Mouse (Mus musculus) spleen, postnatal 36 days (tissue): ENCODE measurements around the gene Rab34.
"Not testable (repeated sequence)": the region's sequence is repeated elsewhere in the genome, so short reads cannot be mapped to it uniquely, and the experiment has no call there.

Experiments used
- DNase-seq, 2 experiments: peaks; one replicate each; pipeline ENCODE4 v3.0.0; 2022; ENCODE audit warnings: low spot score in 2 of 2, mixed read lengths in 1 of 2

Rab34 gene

DNA sequence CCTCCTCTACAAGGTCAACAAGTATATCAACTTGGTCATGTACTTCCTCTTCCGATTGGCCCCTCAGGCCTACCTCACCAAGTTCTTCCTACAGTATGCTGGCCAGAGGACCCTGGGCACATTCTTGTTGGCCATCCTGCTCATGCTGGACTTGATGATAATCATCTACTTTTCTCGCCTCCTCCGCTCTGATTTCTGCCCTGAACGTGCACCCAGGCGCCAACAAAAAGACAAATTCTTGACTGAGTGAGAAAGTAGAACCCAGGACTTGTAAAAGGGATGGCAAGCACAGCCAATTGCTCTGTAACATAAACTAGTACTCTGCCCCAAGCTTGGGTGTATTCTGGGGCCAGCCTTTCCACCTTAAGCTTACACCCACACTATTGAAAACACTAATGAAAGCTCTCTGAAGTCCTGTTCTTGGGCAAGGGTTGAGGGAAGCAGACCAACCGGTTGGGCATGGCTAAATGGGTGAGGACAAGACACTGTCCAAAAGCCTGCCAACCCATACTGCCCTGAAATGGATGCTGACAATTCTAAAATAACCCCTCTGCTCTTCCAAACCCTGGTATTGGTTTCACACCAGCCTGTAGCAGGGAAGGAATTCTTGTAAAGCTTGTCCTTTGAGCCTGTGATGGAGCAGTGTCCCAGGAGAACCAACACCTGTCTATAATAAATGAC lies 8.0 kb upstream of the Rab34 start:
- DNase-seq: no peak

GRCm38 (mm10) chr11:78181830-78182357 lies 6.3 kb upstream of the Rab34 start:
- no peak for DNase-seq

DNA sequence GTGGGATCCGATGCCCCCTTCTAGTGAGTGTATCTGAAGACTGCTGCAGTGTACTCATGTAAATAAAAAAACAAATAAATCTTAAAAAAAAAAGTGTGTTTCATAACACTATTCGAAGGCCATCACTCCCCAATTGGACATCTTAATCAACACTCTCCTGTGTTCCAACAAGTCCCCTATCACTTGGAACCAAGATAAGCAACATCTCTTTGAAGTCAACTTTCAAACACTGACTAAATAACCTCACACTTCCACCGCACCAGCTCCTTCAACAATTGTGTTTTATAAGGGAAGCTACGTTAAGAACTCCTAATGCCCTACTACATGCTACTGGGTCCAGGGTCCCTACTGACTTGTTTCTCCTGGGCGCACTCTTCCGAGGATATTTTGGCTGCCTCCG lies 5.8 kb upstream of the Rab34 start:
- no peak for DNase-seq

- DNase-seq: peak; percentile 79 to 87
Measured at GRCm38 (mm10) chr11:78182961-78183844, 5.0 kb upstream of the Rab34 start, which contains the start of gene Rpl23a. Rpl23a (minus strand) TSS chr11:78183584.

DNA sequence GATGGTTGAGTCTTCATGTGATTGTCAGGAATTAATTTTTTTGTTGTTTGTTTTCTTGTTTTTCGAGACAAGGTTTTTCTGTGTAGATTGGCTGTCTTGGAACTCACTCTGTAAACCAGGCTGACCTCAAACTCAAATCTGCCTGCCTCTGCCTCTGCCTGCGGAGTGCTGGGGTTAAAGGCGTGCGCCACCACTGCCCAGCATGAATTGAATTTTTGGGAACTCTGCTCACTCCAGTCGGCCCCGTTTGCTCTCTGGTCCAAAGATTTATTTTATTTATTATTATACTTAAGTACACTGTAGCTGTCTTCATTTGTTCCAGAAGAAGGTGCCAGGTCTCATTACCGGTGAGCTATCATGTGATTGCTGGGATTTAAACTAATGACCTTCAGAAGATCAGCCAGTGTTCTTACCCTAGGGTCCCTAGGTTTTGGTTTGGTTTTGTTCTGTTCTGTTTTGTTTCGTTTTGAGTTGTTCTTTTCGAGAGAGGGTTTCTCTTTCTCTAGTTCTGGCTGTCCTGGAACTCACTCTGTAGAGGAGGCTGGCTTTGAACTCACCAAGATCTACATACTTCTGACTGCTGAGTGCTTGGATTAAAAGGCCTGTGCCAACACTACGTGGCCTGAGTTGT lies 4.2 kb upstream of the Rab34 start:
- DNase-seq: no peak

DNA sequence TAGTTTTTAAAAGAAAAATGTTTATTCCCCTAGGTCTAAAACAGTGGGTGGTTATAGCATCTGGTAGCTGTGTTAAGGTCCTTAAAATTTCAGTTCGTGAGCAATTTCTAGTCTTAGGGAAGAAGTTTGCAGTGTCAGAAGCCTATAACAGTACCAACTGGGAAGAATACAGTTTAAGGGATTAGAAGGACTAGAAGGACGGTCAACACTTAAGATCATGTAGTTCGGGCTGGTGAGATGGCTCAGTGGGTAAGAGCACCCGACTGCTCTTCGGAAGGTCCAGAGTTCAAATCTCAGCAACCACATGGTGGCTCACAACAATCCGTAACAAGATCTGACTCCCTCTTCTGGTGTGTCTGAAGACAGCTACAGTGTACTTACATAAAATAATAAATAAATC lies 3.5 kb upstream of the Rab34 start:
- not testable (repeated sequence) for DNase-seq

DNA sequence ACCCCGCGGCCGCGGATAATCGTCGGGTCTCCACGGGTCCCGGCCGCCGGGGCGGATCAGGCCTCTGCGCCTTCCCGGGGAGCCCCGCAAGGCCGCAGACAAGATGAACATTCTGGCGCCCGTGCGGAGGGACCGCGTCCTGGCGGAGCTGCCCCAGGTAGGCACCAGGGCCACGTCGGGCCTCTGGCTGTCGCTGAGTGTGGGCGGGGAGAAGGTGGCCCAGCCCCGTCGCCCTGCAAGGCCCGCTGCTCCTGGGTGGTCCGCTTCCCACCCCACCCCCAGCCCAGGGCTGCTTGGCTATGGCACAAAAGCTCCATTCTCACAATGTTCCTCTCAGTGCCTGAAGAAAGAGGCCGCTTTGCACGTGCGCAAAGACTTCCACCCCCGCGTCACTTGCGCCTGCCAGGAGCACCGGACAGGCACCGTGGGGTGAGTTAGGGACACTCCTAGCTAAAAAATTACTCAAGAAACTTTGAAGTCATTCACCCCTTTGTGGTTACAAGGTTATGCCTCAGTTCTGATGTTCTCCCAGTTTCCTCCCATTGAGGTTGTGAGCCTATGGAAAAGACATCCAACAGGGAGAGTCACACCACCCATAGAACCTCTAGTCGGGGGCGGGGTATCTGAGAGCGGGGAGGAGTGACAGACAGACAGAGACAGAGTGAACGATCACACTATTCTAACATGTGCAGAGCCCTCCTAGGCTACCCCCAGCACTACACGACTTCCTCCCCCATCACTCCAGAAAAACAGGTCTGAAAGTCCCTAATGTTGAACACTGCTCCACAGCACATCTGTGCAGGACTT lies 1.2 kb downstream of the Rab34 start:
- no peak for DNase-seq

GRCm38 (mm10) chr11:78190041-78190440 lies 1.8 kb downstream of the Rab34 start:
- no peak for DNase-seq

DNA sequence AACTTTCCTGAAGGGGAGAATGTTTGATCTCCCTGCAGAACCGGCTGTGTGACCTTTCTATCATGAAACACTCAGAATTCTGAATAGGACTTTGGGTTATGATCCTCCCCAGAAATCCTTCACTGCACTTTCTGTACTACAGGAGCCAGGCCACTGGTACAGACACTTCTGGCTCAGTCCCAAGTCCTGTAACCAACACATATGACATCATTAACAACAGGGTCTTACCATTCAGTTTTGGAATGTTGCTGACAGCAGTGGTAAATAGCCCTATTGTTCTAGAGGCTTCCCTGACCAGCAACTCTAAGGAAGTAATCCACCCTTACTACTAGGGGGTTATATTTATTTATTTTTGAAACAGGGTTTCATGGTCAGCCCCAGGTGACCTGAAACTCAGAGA lies 4.9 kb downstream of the Rab34 start, which contains the start of gene Proca1:
Gene Proca1 (plus strand): TSS at position 280 of the 400 bp plus-strand sequence.
- DNase-seq: no peak

DNA sequence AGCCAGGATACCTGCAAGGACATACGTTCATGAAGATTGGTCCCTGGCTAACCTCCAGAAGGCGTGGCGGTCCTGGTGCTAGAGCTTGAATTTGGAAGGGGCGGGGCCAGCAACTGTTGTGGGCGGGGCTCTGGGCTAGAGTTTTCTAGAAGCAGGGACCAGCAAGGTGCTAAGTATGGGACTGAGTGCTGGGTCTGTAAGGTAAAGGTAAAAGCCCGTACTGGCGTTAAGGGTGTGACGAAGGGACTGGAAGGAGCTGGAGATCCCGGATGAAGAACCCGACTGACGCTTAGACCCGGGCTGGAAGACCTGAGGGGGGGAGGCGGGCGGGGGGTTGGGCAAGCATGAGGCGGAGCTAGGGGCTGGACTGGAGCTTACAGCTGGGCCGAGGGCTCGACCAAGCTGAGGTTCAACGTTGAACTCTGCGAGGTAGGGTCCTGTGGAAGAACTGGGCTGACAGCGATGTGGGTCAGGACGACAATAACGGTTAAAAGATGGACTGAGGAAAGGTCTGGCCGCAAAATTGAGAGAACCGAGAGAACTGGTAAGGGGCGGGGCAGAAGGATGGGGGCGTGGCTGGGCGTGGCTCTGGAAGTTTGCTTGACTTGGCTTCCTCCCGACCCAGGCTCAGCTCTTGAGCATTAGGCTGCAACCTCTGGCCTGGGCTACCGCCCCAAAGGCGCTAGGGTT lies 6.3 kb downstream of the Rab34 start:
- DNase-seq: peak; percentile 64 to 75

- DNase-seq: no peak
Measured at GRCm38 (mm10) chr11:78195101-78195863, 7.1 kb downstream of the Rab34 start.

DNA sequence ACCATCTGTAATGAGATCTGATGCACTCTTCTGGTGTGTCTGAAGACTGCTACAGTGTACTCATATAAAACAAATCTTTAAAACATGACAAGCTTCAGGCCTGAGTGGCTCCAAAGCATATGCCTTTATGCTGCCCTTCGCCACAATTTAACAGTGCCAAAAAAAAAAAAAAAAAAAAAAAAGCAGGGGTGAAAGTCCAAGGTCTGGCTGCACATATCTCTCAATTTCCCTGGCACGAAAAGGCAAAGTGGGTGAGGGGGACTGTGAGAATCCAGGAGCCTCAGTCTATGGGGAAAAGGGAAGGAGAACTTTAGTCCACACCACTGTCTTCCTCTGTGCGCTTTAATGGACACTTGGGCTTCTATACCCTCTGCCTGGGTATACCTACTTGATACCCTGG lies 14.1 kb downstream of the Rab34 start:
- DNase-seq: no peak

GRCm38 (mm10) chr11:78204287-78204686 lies 16.1 kb downstream of the Rab34 start:
- DNase-seq: no peak

- DNase-seq: no peak
Measured at GRCm38 (mm10) chr11:78205361-78206206, 17.4 kb downstream of the Rab34 start.

GRCm38 (mm10) chr11:78207190-78207589 lies 19.0 kb downstream of the Rab34 start:
- no peak for DNase-seq

DNA sequence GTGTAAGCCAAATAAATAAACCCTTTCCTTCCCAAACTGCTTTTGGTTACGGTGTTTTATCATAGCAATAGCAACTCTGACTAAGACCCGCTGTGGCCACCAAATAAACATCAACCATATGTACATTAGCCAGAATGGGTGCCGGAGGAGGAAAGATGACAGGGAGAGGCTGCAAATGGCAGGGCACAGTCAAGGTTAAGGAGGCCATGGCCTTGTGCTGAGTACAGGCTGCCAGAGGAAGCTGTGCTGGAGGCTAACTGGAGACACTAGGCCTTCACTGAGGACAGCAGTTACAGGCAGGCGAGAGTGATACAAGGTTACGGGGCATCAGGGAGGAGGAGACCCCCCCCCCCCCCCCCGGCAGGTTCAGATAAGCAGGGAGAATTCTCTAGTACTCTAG lies 21.7 kb downstream of the Rab34 start:
- no peak for DNase-seq

DNA sequence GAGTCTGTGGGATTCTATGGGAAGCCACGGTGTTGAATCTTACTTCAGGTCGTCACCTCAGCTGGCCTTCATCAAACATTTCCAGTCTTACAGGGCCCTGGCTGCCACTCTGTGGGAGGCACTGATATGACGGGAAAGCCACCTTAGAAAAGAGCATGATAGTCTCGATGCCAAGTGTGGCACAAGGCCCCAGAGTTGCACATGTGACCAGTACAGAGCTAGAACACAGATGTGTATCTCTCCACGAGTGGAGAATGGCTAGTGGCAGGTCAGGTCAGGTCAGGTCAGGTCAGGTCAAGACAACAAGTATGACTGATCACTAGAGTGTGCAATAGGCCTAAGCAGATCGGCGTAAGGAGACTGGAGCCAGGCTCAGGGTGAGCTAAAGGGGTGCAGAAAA lies 22.4 kb downstream of the Rab34 start:
- DNase-seq: no peak

DNA sequence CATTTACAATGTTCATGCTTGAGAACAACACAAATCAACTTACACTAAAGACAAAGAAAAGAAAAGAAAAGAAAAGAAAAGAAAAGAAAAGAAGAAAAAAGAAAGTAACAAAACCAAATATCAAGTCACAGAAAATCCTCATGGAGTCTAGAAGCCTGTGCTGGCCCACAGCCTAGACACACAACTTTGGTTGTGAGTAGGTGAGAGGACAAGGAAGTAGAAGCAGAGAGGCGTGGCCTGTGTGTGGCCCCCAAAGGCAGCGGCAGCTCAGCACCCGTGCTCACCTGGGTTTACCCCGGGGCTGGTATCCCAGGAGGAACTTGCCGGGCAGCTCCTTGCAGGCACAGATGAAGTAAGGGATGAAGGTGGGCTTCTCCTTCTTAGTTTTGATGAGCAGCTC lies 23.3 kb downstream of the Rab34 start:
- no peak for DNase-seq
